ENCODE assay signal across 7 mouse cellular contexts in genomic region chr11:42067788-42068187, GRCm38 (mm10).
DNase-seq lines count a peak whose midpoint lies in the region.

No protein-coding gene starts in this region.

- intact Hi-C loops in heart, postnatal 10 days (cut with DNase I), result loop anchor here (1.0 to 10.0 kb wide), 3 partner anchors 635 to 1293 kb away; no protein-coding TSS in a partner anchor

- peak; percentile 18 for DNase-seq in urinary bladder, postnatal 14 days (ENCODE audit: low spot score)
- no peak for DNase-seq in urinary bladder, adult 2 months (ENCODE audit: low spot score)
- DNase-seq in cerebellum, adult 9-10 months, result peak; percentile 62
- peak; percentile 28 to 46 for DNase-seq in heart, postnatal 10 days
- peak; percentile 9 to 40 for DNase-seq in layer of hippocampus, postnatal 25 days (ENCODE audit: extremely low spot score in 1 of 2, low spot score in 1 of 2)
- DNase-seq in retina, postnatal 1 day, result peak; percentile 47
- no peak for DNase-seq in thymus, postnatal 36 days

Comparison
In these comparisons a context has a peak if more than half of its experiments do, and no peak if none do; other contexts are left out.
1. DNase-seq: peak in urinary bladder, postnatal 14 days (single experiment), cerebellum, adult 9-10 months (single experiment), heart, postnatal 10 days (2 of 2), layer of hippocampus, postnatal 25 days (2 of 2) and retina, postnatal 1 day (single experiment); none in urinary bladder, adult 2 months (single experiment) and thymus, postnatal 36 days (0 of 2).